8 mouse cellular contexts compared by ENCODE assay signal in the genomic region with DNA sequence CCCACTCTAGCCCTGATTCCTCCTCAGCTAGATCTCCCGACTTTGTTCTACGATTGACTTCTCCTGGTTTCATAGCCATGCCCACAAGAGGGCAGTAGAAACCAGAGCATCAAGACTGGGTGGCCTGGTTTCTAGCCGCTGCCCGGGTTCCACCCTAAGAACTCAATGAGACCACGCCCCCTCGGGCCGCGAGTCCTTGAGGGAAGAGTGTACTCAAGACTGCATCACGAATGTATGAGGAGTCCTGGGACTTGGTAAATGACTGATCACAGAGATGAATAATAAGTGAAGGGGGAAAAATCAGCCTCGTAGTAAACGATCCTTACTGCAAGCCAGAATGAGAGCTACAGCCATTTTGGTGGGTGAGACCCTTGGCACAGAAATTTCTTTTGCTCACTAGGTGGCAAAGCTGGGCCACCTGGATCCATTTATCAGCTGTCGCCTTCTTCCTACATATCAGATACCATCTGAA. TPM values are rescaled to one million over a fixed set of nuclear protein-coding genes. Genes with fewer than 3 reads are reported as not detected.
DNase-seq lines count a peak whose midpoint lies in the region; ATAC-seq lines count a peak whose summit lies in the region.

No protein-coding gene starts in this region.

- ATAC-seq in hindbrain, embryonic 13.5 days (ENCODE audit: low FRiP score): peak; percentile 93

- no peak overlapping the region for H3K27ac ChIP-seq in hindbrain, embryonic 13.5 days

- H3K4me1 ChIP-seq in hindbrain, embryonic 13.5 days (replicated peaks): peaks cover 6% of the 10 kb centered on the region; the same call in 1 of the 2 replicates

- H3K9ac ChIP-seq in hindbrain, embryonic 13.5 days: peak overlapping the region; percentile 46; the same call in 1 of the 2 replicates

- 2% methylated on average over 12 of the region's 12 CpGs for WGBS in hindbrain, embryonic 13.5 days

- H3K9me3 ChIP-seq in hindbrain, embryonic 13.5 days: no peaks in the 10 kb centered on the region

- peak overlapping the region; percentile 36 for H3K4me3 ChIP-seq in hindbrain, embryonic 13.5 days

- DNase-seq in T-cell, adult 2 months (ENCODE audit: low spot score): peak; percentile 54
- DNase-seq in cerebellum, postnatal 10 days: peak; percentile 93
- peak; percentile 72 to 81 for DNase-seq in frontal cortex, postnatal 10 days (ENCODE audit: low spot score in 2 of 2)
- DNase-seq in layer of hippocampus, postnatal 36 days: peak; percentile 67 to 79
- DNase-seq in lung, postnatal 36 days: peak; percentile 93
- peak; percentile 96 for DNase-seq in retina, postnatal 1 day
- DNase-seq in thymus, postnatal 4 days: peak; percentile 79

- H3K36me3 ChIP-seq in hindbrain, embryonic 13.5 days: no peaks in the 10 kb centered on the region

- peak overlapping the region; percentile 50 for H3K4me2 ChIP-seq in hindbrain, embryonic 13.5 days

- 0 out of 2 replicates have a peak, but pooled peaks cover 7% of the 10 kb centered on the region for H3K27me3 ChIP-seq in hindbrain, embryonic 13.5 days

RNA-seq across cellular contexts. Expression of gene Oaz3, which starts 12.8 kb away (rescaled TPM):
- polyA plus RNA-seq in hindbrain, embryonic 13.5 days (2015; fragmentation: Nextera tagmentation; extraction: Ambion mirVana): 1.0 and 1.5 TPM in 2 replicates
- not detected for total RNA-seq in layer of hippocampus, postnatal 36 days (2021)

RNA-seq across cellular contexts. Expression of gene Mrpl9, which starts 13.4 kb away (rescaled TPM):
- polyA plus RNA-seq in hindbrain, embryonic 13.5 days (2015; fragmentation: Nextera tagmentation; extraction: Ambion mirVana): 58.8 and 62.2 TPM in 2 replicates
- total RNA-seq in layer of hippocampus, postnatal 36 days (2021): 10 to 100 TPM; 44.7 to 45.3 TPM

RNA-seq across cellular contexts. Expression of gene Celf3, which starts 21.5 kb away (rescaled TPM):
- 294 and 312 TPM in 2 replicates for polyA plus RNA-seq in hindbrain, embryonic 13.5 days (2015; fragmentation: Nextera tagmentation; extraction: Ambion mirVana)
- 100 to 1,000 TPM; 156 to 195 TPM for total RNA-seq in layer of hippocampus, postnatal 36 days (2021)

RNA-seq across cellular contexts. Expression of gene Riiad1, which starts 23.6 kb away (rescaled TPM):
- polyA plus RNA-seq in hindbrain, embryonic 13.5 days (2015; fragmentation: Nextera tagmentation; extraction: Ambion mirVana): 25.0 and 27.1 TPM in 2 replicates
- total RNA-seq in layer of hippocampus, postnatal 36 days (2021): 1 to 10 TPM; 5.7 to 6.3 TPM

RNA-seq across cellular contexts. Expression of gene Tdrkh, which starts 43.5 kb away (rescaled TPM):
- polyA plus RNA-seq in hindbrain, embryonic 13.5 days (2015; fragmentation: Nextera tagmentation; extraction: Ambion mirVana): 58.8 and 59.7 TPM in 2 replicates
- total RNA-seq in layer of hippocampus, postnatal 36 days (2021): 10 to 100 TPM; 39.1 to 43.4 TPM
